In genomic region chr5:100239632-100240031, GRCm38 (mm10) we compare ENCODE assay signal across 16 mouse cellular contexts.
DNase-seq lines count a peak whose midpoint lies in the region; ATAC-seq and TF ChIP-seq lines count a peak whose summit lies in the region.
"Had no signal": no experiment of that assay in that cellular context is flagged by ENCODE, and none has a peak within 500 bp of the region (broad histone marks: within the 10 kb centered on the region; RNA-seq: fewer than 3 reads in every experiment).

No protein-coding gene starts in this region.

- no peak overlapping the region for H3K4me3 ChIP-seq in midbrain, embryonic 16.5 days (ENCODE audit: low read depth, low read length)
- H3K4me3 ChIP-seq in midbrain, embryonic 15.5 days, result no peak overlapping the region
- no peak overlapping the region for H3K4me3 ChIP-seq in liver, postnatal 0 days (ENCODE audit: low read depth, low read length)
- no peak overlapping the region for H3K4me3 ChIP-seq in kidney, embryonic 16.5 days (ENCODE audit: low read length)
- no peak overlapping the region for H3K4me3 ChIP-seq in gastrocnemius, adult 2 months
- H3K4me3 ChIP-seq: heart, embryonic 13.5 days; intestine, embryonic 15.5 days; layer of hippocampus, adult 2 months; stomach, embryonic 15.5 days had no signal

- H3K4me2 ChIP-seq in midbrain, embryonic 16.5 days (ENCODE audit: low read length), result no peak overlapping the region
- H3K4me2 ChIP-seq in midbrain, embryonic 15.5 days, result no peak overlapping the region
- H3K4me2 ChIP-seq in liver, postnatal 0 days (ENCODE audit: low read depth, low read length), result no peak overlapping the region
- H3K4me2 ChIP-seq in kidney, embryonic 16.5 days (replicated peaks; ENCODE audit: low read depth, low read length), result no peak overlapping the region
- H3K4me2 ChIP-seq: heart, embryonic 13.5 days; intestine, embryonic 15.5 days; stomach, embryonic 15.5 days had no signal

- peaks cover 4% of the 10 kb centered on the region; the same call in 1 of the 2 replicates for H3K4me1 ChIP-seq in midbrain, embryonic 16.5 days (ENCODE audit: control insufficient read depth, insufficient read depth, low read length)
- peaks cover 5% of the 10 kb centered on the region; the same call in 1 of the 2 replicates for H3K4me1 ChIP-seq in midbrain, embryonic 15.5 days
- peaks cover 5% of the 10 kb centered on the region for H3K4me1 ChIP-seq in liver, postnatal 0 days (ENCODE audit: insufficient read depth)
- no peaks in the 10 kb centered on the region for H3K4me1 ChIP-seq in kidney, embryonic 16.5 days (ENCODE audit: insufficient read depth, low read length)
- H3K4me1 ChIP-seq: intestine, embryonic 15.5 days; stomach, embryonic 15.5 days had no signal

- H3K36me3 ChIP-seq in midbrain, embryonic 16.5 days (ENCODE audit: control insufficient read depth, insufficient read depth, low read length), result no peaks in the 10 kb centered on the region
- H3K36me3 ChIP-seq in midbrain, embryonic 15.5 days (replicated peaks), result no peaks in the 10 kb centered on the region
- H3K36me3 ChIP-seq in liver, postnatal 0 days (replicated peaks; ENCODE audit: insufficient read depth, low read length), result no peaks in the 10 kb centered on the region
- H3K36me3 ChIP-seq in kidney, embryonic 16.5 days (ENCODE audit: insufficient read depth, low read length), result no peaks in the 10 kb centered on the region
- H3K36me3 ChIP-seq: heart, embryonic 13.5 days; intestine, embryonic 15.5 days; stomach, embryonic 15.5 days had no signal

- no peak for TF ChIP-seq CTCF in liver, postnatal 0 days (IDR thresholded peaks at IDR 0.05; ENCODE audit: low read depth)
- TF ChIP-seq CTCF in gastrocnemius, adult 2 months (IDR thresholded peaks at IDR 0.05), result no peak

- WGBS in midbrain, embryonic 16.5 days, result 48% methylated on average over 7 of the region's 7 CpGs
- WGBS in midbrain, embryonic 15.5 days, result 46% methylated on average over 7 of the region's 7 CpGs
- WGBS in liver, postnatal 0 days (ENCODE audit: insufficient replicate concordance), result 48% methylated on average over 7 of the region's 7 CpGs
- WGBS in kidney, embryonic 16.5 days, result 80% methylated on average over 7 of the region's 7 CpGs

- TF ChIP-seq EP300 in liver, postnatal 0 days (IDR thresholded peaks at IDR 0.05; ENCODE audit: low read depth), result peak; percentile 66

- intact Hi-C loops in gastrocnemius, adult 2 months (cut with DNase I), result loop anchor here (2.0 to 10.0 kb wide), 2 partner anchors 169 to 315 kb away; no protein-coding TSS in a partner anchor

- peak; percentile 36; the same call in 1 of the 2 replicates for ATAC-seq in midbrain, embryonic 16.5 days
- ATAC-seq in midbrain, embryonic 15.5 days (replicated peaks), result no peak
- ATAC-seq in liver, postnatal 0 days, result peak; percentile 79
- ATAC-seq in kidney, embryonic 16.5 days (ENCODE audit: low FRiP score, low TSS enrichment), result no peak
- ATAC-seq: CD4-positive, CD25-positive, alpha-beta regulatory T cell, adult 4 months; intestine, embryonic 15.5 days had no signal

- H3K27ac ChIP-seq in midbrain, embryonic 16.5 days (ENCODE audit: low read length), result no peak overlapping the region
- no peak overlapping the region for H3K27ac ChIP-seq in midbrain, embryonic 15.5 days
- no peak overlapping the region for H3K27ac ChIP-seq in liver, postnatal 0 days (ENCODE audit: low read depth)
- no peak overlapping the region for H3K27ac ChIP-seq in kidney, embryonic 16.5 days (ENCODE audit: low read length)
- H3K27ac ChIP-seq in gastrocnemius, adult 2 months, result no peak overlapping the region
- H3K27ac ChIP-seq: heart, embryonic 13.5 days; intestine, embryonic 15.5 days; kidney, postnatal 0 days; layer of hippocampus, adult 2 months; stomach, embryonic 15.5 days had no signal

- no peak overlapping the region for H3K9ac ChIP-seq in midbrain, embryonic 16.5 days (ENCODE audit: low read depth, low read length)
- H3K9ac ChIP-seq in midbrain, embryonic 15.5 days, result no peak overlapping the region
- no peak overlapping the region for H3K9ac ChIP-seq in liver, postnatal 0 days (replicated peaks)
- no peak overlapping the region for H3K9ac ChIP-seq in kidney, embryonic 16.5 days (replicated peaks; ENCODE audit: low read length)
- H3K9ac ChIP-seq: heart, embryonic 13.5 days; intestine, embryonic 15.5 days; stomach, embryonic 15.5 days had no signal

- peak; percentile 48 for DNase-seq in c-Kit-positive CD71-positive TER-119-positive erythroid progenitor cells, embryonic 14.5 days (ENCODE audit: low spot score)
- no peak for DNase-seq in liver, postnatal 0 days
- no peak for DNase-seq in adrenal gland, postnatal 36 days
- no peak for DNase-seq in gastrocnemius, adult 2 months
- DNase-seq: cerebellum, postnatal 14 days; gastrocnemius, postnatal 36 days; thymus, postnatal 14 days had no signal

- no peaks in the 10 kb centered on the region for H3K9me3 ChIP-seq in midbrain, embryonic 16.5 days (replicated peaks; ENCODE audit: control insufficient read depth, low read length, poor library complexity, severe bottlenecking)
- H3K9me3 ChIP-seq in midbrain, embryonic 15.5 days, result no peaks in the 10 kb centered on the region
- peaks cover 5% of the 10 kb centered on the region; the same call in 1 of the 2 replicates for H3K9me3 ChIP-seq in liver, postnatal 0 days (ENCODE audit: low read length)
- peaks cover 6% of the 10 kb centered on the region; the same call in 1 of the 2 replicates for H3K9me3 ChIP-seq in kidney, embryonic 16.5 days (ENCODE audit: low read length)
- H3K9me3 ChIP-seq: heart, embryonic 13.5 days; intestine, embryonic 15.5 days; stomach, embryonic 15.5 days had no signal

- no peaks in the 10 kb centered on the region for H3K27me3 ChIP-seq in midbrain, embryonic 16.5 days (ENCODE audit: control insufficient read depth, insufficient read depth, low read depth, low read length)
- no peaks in the 10 kb centered on the region for H3K27me3 ChIP-seq in midbrain, embryonic 15.5 days (replicated peaks)
- H3K27me3 ChIP-seq in liver, postnatal 0 days (ENCODE audit: insufficient read depth, low read length), result no peaks in the 10 kb centered on the region
- no peaks in the 10 kb centered on the region for H3K27me3 ChIP-seq in kidney, embryonic 16.5 days (ENCODE audit: insufficient read depth, low read length)
- H3K27me3 ChIP-seq: intestine, embryonic 15.5 days; stomach, embryonic 15.5 days had no signal

Comparison
In these comparisons a context has a peak if more than half of its experiments do, and no peak if none do; other contexts are left out.
1. ATAC-seq: peak in midbrain, embryonic 16.5 days (single experiment) and liver, postnatal 0 days (single experiment); none in midbrain, embryonic 15.5 days (single experiment) and kidney, embryonic 16.5 days (single experiment).